Mouse (Mus musculus) cerebellum, adult 2 months (tissue): ENCODE measurements around the gene A830018L16Rik.

ENCODE experiments used
- CTCF ChIP-seq: fragments of 200-500 bp; IDR thresholded peaks from 2 replicates; pipeline ENCODE4 v1.5.1; 2011; ENCODE audit warnings: low read depth, mild to moderate bottlenecking, control low read depth, low read length, moderate library complexity, borderline replicate concordance; ENCODE audit not compliant: insufficient read depth
- POLR2A ChIP-seq: fragments of 200-500 bp; IDR thresholded peaks from 2 replicates; pipeline ENCODE4 v1.6.1; 2011; ENCODE audit warnings: low read length, control low read depth, borderline replicate concordance; ENCODE audit not compliant: insufficient read depth

DNA sequence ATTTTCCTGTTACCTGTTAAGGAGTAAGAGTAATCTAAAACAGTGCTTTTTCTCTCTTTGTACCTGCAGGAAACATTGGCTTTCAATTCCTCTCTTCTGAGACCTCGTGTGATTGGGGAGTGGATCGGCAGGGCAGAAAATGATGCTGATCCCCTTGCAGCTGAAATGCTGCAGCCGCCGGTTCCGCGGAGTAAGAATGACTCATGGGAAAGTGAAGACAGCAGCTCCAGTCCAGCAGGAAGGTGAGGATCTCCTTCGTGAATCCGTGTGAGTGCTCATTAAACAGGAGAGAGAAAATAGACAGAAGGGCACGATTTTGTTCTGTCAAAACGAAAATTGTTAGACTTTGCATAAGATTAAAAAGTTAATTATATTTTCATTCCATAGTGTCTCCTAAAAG is 174.4 kb downstream of the A830018L16Rik start:
- TF ChIP-seq CTCF: no peak
- no peak for TF ChIP-seq POLR2A
